Mouse (Mus musculus): ENCODE results near the gene Ambra1. TPM values are rescaled to one million over a fixed set of nuclear protein-coding genes. Genes with fewer than 3 reads are reported as not detected.
A peak's percentile ranks its signal among the peaks of the same experiment; 100 is the strongest.

Ambra1 gene
- polyA plus RNA-seq, 1 experiment = 31.3 TPM

DNA sequence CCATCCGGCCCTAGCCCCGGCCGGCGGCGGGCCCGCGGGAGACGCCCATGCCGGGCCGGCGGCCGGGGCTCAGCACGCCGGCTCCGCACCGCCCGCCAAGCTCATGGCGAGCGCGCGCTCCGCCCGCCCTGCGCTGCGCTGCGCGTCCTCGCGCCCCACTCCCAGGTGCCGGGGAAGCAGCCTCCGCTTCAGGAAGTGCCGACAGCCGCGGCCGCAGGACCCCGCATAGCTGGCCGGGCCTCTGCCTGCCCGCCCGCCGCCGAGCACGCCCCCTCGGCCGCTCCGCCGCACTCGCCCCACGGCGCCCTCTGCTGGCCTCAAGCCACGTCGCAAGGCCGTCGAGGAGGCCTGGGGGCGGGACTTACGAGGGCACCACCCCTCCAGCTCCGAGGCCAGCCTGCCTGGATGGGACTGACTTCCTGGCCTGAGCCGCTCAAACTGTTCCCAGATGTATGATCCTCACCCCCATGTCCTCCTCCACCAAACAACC is 233.6 kb downstream of the Ambra1 start:
- peaks cover 12% of the 10 kb centered on the region for H3K4me1 ChIP-seq (ENCODE audit: control insufficient read depth, insufficient read depth, low read length)
- H3K4me3 ChIP-seq (ENCODE audit: control insufficient read depth, low read depth, low read length) = peak overlapping the region; percentile 89
- H3K36me3 ChIP-seq (ENCODE audit: control insufficient read depth, insufficient read depth, low read length) = no peaks in the 10 kb centered on the region
- H3K27me3 ChIP-seq (ENCODE audit: control insufficient read depth, insufficient read depth, low read length) = no peaks in the 10 kb centered on the region
- no peak overlapping the region for H3K27ac ChIP-seq (ENCODE audit: control insufficient read depth, insufficient read depth, low read depth, low read length)
- peak; percentile 27; the same call in 1 of the 2 replicates for TF ChIP-seq POLR2A (IDR thresholded peaks at IDR 0.05; ENCODE audit: control insufficient read depth, low read depth, low read length)
- TF ChIP-seq CTCF (IDR thresholded peaks at IDR 0.05; ENCODE audit: control insufficient read depth, insufficient read depth, insufficient replicate concordance, low read depth, low read length) = peak; percentile 79

- Histone ChIP-seq H3K4me3 (ENCODE audit: control insufficient read depth, low read depth, low read length) (no peak overlapping the region), H3K36me3 (ENCODE audit: control insufficient read depth, insufficient read depth, low read length) (no peaks in the 10 kb centered on the region), H3K27ac (ENCODE audit: control insufficient read depth, insufficient read depth, low read depth, low read length) (no peak overlapping the region), H3K27me3 (ENCODE audit: control insufficient read depth, insufficient read depth, low read length) (no peaks in the 10 kb centered on the region), H3K4me1 (ENCODE audit: control insufficient read depth, insufficient read depth, low read length) (peaks cover 12% of the 10 kb centered on the region)
- TF ChIP-seq CTCF (IDR thresholded peaks at IDR 0.05; ENCODE audit: control insufficient read depth, insufficient read depth, insufficient replicate concordance, low read depth, low read length) (no peak), POLR2A (IDR thresholded peaks at IDR 0.05; ENCODE audit: control insufficient read depth, low read depth, low read length) (no peak)
These were observed 234.8 kb downstream of the Ambra1 start for GRCm38 (mm10) chr2:91964610-91965204.

- TF ChIP-seq CTCF (IDR thresholded peaks at IDR 0.05; ENCODE audit: control insufficient read depth, insufficient read depth, insufficient replicate concordance, low read depth, low read length) (no peak), POLR2A (IDR thresholded peaks at IDR 0.05; ENCODE audit: control insufficient read depth, low read depth, low read length) (no peak)
- Histone ChIP-seq H3K4me3 (ENCODE audit: control insufficient read depth, low read depth, low read length) (no peak overlapping the region), H3K4me1 (ENCODE audit: control insufficient read depth, insufficient read depth, low read length) (peaks cover 12% of the 10 kb centered on the region), H3K27me3 (ENCODE audit: control insufficient read depth, insufficient read depth, low read length) (no peaks in the 10 kb centered on the region), H3K27ac (ENCODE audit: control insufficient read depth, insufficient read depth, low read depth, low read length) (no peak overlapping the region), H3K36me3 (ENCODE audit: control insufficient read depth, insufficient read depth, low read length) (no peaks in the 10 kb centered on the region)
These were observed 235.5 kb downstream of the Ambra1 start for GRCm38 (mm10) chr2:91965417-91965816.

DNA sequence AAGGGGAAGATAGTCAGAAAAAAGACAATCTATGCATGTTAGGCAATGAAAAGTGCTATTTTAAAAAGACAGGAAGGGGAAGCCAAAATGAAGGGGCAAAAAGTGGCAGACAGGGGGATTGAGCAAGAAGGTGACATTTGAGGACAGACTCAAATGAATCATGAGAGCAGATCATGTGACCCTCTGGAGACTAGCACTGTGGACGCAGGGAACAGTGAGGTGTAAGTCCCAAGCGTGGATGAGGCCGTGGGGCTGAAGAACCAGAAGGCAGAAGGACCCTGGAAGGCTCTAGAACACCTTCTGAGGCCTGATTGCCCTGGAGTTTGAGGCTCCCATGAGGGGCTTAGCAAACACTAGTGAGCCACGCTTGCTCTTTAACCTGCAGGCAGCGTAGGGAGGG is 236.4 kb downstream of the Ambra1 start:
- H3K36me3 ChIP-seq (ENCODE audit: control insufficient read depth, insufficient read depth, low read length) = no peaks in the 10 kb centered on the region
- TF ChIP-seq CTCF (IDR thresholded peaks at IDR 0.05; ENCODE audit: control insufficient read depth, insufficient read depth, insufficient replicate concordance, low read depth, low read length) (no peak), POLR2A (IDR thresholded peaks at IDR 0.05; ENCODE audit: control insufficient read depth, low read depth, low read length) (no peak)
- H3K4me1 ChIP-seq (ENCODE audit: control insufficient read depth, insufficient read depth, low read length) = peaks cover 12% of the 10 kb centered on the region
- no peak overlapping the region for H3K27ac ChIP-seq (ENCODE audit: control insufficient read depth, insufficient read depth, low read depth, low read length)
- H3K27me3 ChIP-seq (ENCODE audit: control insufficient read depth, insufficient read depth, low read length) = no peaks in the 10 kb centered on the region
- H3K4me3 ChIP-seq (ENCODE audit: control insufficient read depth, low read depth, low read length) = no peak overlapping the region

- TF ChIP-seq POLR2A (IDR thresholded peaks at IDR 0.05; ENCODE audit: control insufficient read depth, low read depth, low read length) = no peak
- Histone ChIP-seq H3K4me1 (ENCODE audit: control insufficient read depth, insufficient read depth, low read length) (peaks cover 12% of the 10 kb centered on the region), H3K36me3 (ENCODE audit: control insufficient read depth, insufficient read depth, low read length) (no peaks in the 10 kb centered on the region), H3K27ac (ENCODE audit: control insufficient read depth, insufficient read depth, low read depth, low read length) (no peak overlapping the region), H3K27me3 (ENCODE audit: control insufficient read depth, insufficient read depth, low read length) (no peaks in the 10 kb centered on the region), H3K4me3 (ENCODE audit: control insufficient read depth, low read depth, low read length) (no peak overlapping the region)
These were observed 238.0 kb downstream of the Ambra1 start for GRCm38 (mm10) chr2:91967962-91968361.

Other genes starting within 250 kb of the Ambra1 start
- 26.4 and 36.3 TPM in 2 replicates for gene Ckap5, start 203.4 kb upstream of the Ambra1 start, polyA plus RNA-seq (2012; rRNA removed)
- gene F2, start 93.7 kb upstream of the Ambra1 start, polyA plus RNA-seq (2012; rRNA removed) = 0.08 and 0.14 TPM in 2 replicates
- gene Zfp408, start 80.3 kb upstream of the Ambra1 start, polyA plus RNA-seq (2012; rRNA removed) = 6.3 and 6.5 TPM in 2 replicates
- 22.8 and 23.7 TPM in 2 replicates for gene Arhgap1, start 80.3 kb upstream of the Ambra1 start, polyA plus RNA-seq (2012; rRNA removed)
- gene Atg13, start 19.6 kb upstream of the Ambra1 start, polyA plus RNA-seq (2012; rRNA removed) = 37.5 and 38.3 TPM in 2 replicates
- gene Harbi1, start 19.3 kb upstream of the Ambra1 start, polyA plus RNA-seq (2012; rRNA removed) = 3.3 and 4.0 TPM in 2 replicates
- 20.3 and 23.6 TPM in 2 replicates for gene Chrm4, start 197.1 kb downstream of the Ambra1 start, polyA plus RNA-seq (2012; rRNA removed)
- gene Mdk, start 202.2 kb downstream of the Ambra1 start, polyA plus RNA-seq (2012; rRNA removed) = 9.6 TPM in 2 replicates
- gene Gm9821, start 215.6 kb downstream of the Ambra1 start, polyA plus RNA-seq (2012; rRNA removed) = not detected in 2 replicates
- gene Dgkz, start 245.7 kb downstream of the Ambra1 start, polyA plus RNA-seq (2012; rRNA removed) = 14.2 and 14.3 TPM in 2 replicates